Mouse (Mus musculus) hindbrain, embryonic 15.5 days (tissue): Measurements from ENCODE around the gene Pla2g12b. TPM values are rescaled to one million over a fixed set of nuclear protein-coding genes. Genes with fewer than 3 reads are reported as not detected.

ENCODE experiments used
- ATAC-seq: fragments of 200-750 bp; cut with Nextera tagmentation; 2 replicates; pipeline ENCODE4 v1.8.0; 2017; ENCODE audit warnings: low read depth, moderate number of reproducible peaks, moderate TSS enrichment; ENCODE audit not compliant: low FRiP score
- H3K27ac ChIP-seq: fragments of 300-500 bp; sonication (generic); replicated peaks from 2 replicates; pipeline ENCODE4 v1.5.1; 2015; ENCODE audit warnings: mild to moderate bottlenecking, inconsistent platforms
- H3K27me3 ChIP-seq: fragments of 300-500 bp; sonication (generic); 2 replicates; pipeline ENCODE4 v1.6.1; 2015; ENCODE audit warnings: control low read depth, inconsistent platforms
- H3K36me3 ChIP-seq: fragments of 300-500 bp; sonication (generic); 2 replicates; pipeline ENCODE4 v1.6.1; 2015; ENCODE audit warnings: control low read depth, inconsistent platforms
- H3K4me1 ChIP-seq: fragments of 300-500 bp; sonication (generic); replicated peaks from 2 replicates; pipeline ENCODE4 v1.6.1; 2015; ENCODE audit warnings: control low read depth, inconsistent platforms
- H3K4me2 ChIP-seq: fragments of 300-500 bp; sonication (generic); 2 replicates; pipeline ENCODE4 v1.6.1; 2015; ENCODE audit warnings: moderate library complexity, mild to moderate bottlenecking, inconsistent platforms
- H3K4me3 ChIP-seq: fragments of 300-500 bp; sonication (generic); 2 replicates; pipeline ENCODE4 v1.5.1; 2015; ENCODE audit warnings: mild to moderate bottlenecking, inconsistent platforms
- H3K9ac ChIP-seq: fragments of 300-500 bp; sonication (generic); 2 replicates; pipeline ENCODE4 v1.6.1; 2015; ENCODE audit warnings: inconsistent platforms
- H3K9me3 ChIP-seq: fragments of 300-500 bp; sonication (generic); 2 replicates; pipeline ENCODE4 v1.6.1; 2016; ENCODE audit warnings: control low read depth, inconsistent platforms
- WGBS: fragments of 180-500 bp; shearing (Covaris S2); methylation state at CpG from one replicate; pipeline ENCODE4 v1.1.7; 2015; 5-methylcytosine and 5-hydroxymethylcytosine counted together
- polyA plus RNA-seq: library from polyadenylated mRNA; unstranded; fragments of >200 nt; fragmentation: Nextera tagmentation; extraction: Ambion mirVana; gene quantifications from 2 replicates; pipeline ENCODE4 v1.2.1, GENCODE M21; 2015

Gene Pla2g12b
- polyA plus RNA-seq, 1 experiment from 2014 or later: not detected

- Histone ChIP-seq H3K4me3 (no peak overlapping the region), H3K4me1 (no peaks in the 10 kb centered on the region; the same call in 1 of the 2 replicates), H3K9me3 (no peaks in the 10 kb centered on the region), H3K9ac (no peak overlapping the region), H3K4me2 (no peak overlapping the region), H3K27me3 (no peaks in the 10 kb centered on the region), H3K27ac (no peak overlapping the region), H3K36me3 (no peaks in the 10 kb centered on the region)
- no peak for ATAC-seq
- 60% methylated on average over 3 of the region's 3 CpGs for WGBS
Measured at GRCm38 (mm10) chr10:59444106-59444505, 40.6 kb downstream of the Pla2g12b start.

- H3K36me3 ChIP-seq: no peaks in the 10 kb centered on the region
- WGBS: 32% methylated on average over 8 of the region's 8 CpGs
Measured at GRCm38 (mm10) chr10:59444635-59445034, 41.2 kb downstream of the Pla2g12b start.

GRCm38 (mm10) chr10:59446911-59447437, 43.5 kb downstream of the Pla2g12b start:
- Histone ChIP-seq H3K27ac (no peak overlapping the region), H3K36me3 (no peaks in the 10 kb centered on the region), H3K9me3 (no peaks in the 10 kb centered on the region), H3K4me1 (no peaks in the 10 kb centered on the region; the same call in 1 of the 2 replicates), H3K4me3 (no peak overlapping the region), H3K27me3 (no peaks in the 10 kb centered on the region), H3K4me2 (no peak overlapping the region), H3K9ac (no peak overlapping the region)
- WGBS: 87% methylated on average over 10 of the region's 10 CpGs
- ATAC-seq: no peak

More at GRCm38 (mm10) chr10:59444635-59445034, 41.2 kb downstream of the Pla2g12b start:
- Histone ChIP-seq H3K9ac (no peak overlapping the region), H3K9me3 (no peaks in the 10 kb centered on the region), H3K4me3 (no peak overlapping the region), H3K4me1 (no peaks in the 10 kb centered on the region; the same call in 1 of the 2 replicates), H3K27ac (no peak overlapping the region), H3K27me3 (no peaks in the 10 kb centered on the region), H3K4me2 (no peak overlapping the region)
- no peak for ATAC-seq

GRCm38 (mm10) chr10:59447546-59447945, 44.1 kb downstream of the Pla2g12b start:
- Histone ChIP-seq H3K27me3 (no peaks in the 10 kb centered on the region), H3K9ac (no peak overlapping the region), H3K4me3 (no peak overlapping the region), H3K4me2 (no peak overlapping the region), H3K4me1 (no peaks in the 10 kb centered on the region; the same call in 1 of the 2 replicates), H3K27ac (no peak overlapping the region), H3K9me3 (no peaks in the 10 kb centered on the region), H3K36me3 (no peaks in the 10 kb centered on the region)
- WGBS: 92% methylated on average over 9 of the region's 9 CpGs
- no peak for ATAC-seq

- H3K27ac ChIP-seq: no peak overlapping the region
- H3K4me3 ChIP-seq: no peak overlapping the region
- no peak overlapping the region for H3K4me2 ChIP-seq
- no peaks in the 10 kb centered on the region for H3K27me3 ChIP-seq
- 0 out of 2 replicates have a peak, but pooled peaks cover 3% of the 10 kb centered on the region for H3K36me3 ChIP-seq
- no peaks in the 10 kb centered on the region for H3K9me3 ChIP-seq
- H3K9ac ChIP-seq: no peak overlapping the region
- no peaks in the 10 kb centered on the region for H3K4me1 ChIP-seq
- 41% methylated on average over 5 of the region's 5 CpGs for WGBS
- peak; percentile 60; the same call in 1 of the 2 replicates for ATAC-seq
Measured at GRCm38 (mm10) chr10:59451839-59452238, 48.4 kb downstream of the Pla2g12b start.

- no peaks in the 10 kb centered on the region for H3K27me3 ChIP-seq
- ATAC-seq: no peak
- H3K36me3 ChIP-seq: 0 out of 2 replicates have a peak, but pooled peaks cover 3% of the 10 kb centered on the region
- no peak overlapping the region for H3K9ac ChIP-seq
- 97% methylated on average over 15 of the region's 15 CpGs for WGBS
- H3K4me1 ChIP-seq: no peaks in the 10 kb centered on the region
- no peak overlapping the region for H3K27ac ChIP-seq
- no peak overlapping the region for H3K4me3 ChIP-seq
- no peak overlapping the region for H3K4me2 ChIP-seq
- H3K9me3 ChIP-seq: no peaks in the 10 kb centered on the region
Measured at GRCm38 (mm10) chr10:59454631-59455030, 51.2 kb downstream of the Pla2g12b start.

- 82% methylated on average over 12 of the region's 12 CpGs for WGBS
- no peaks in the 10 kb centered on the region for H3K4me1 ChIP-seq
- no peaks in the 10 kb centered on the region for H3K9me3 ChIP-seq
- 0 out of 2 replicates have a peak, but pooled peaks cover 1% of the 10 kb centered on the region for H3K36me3 ChIP-seq
- H3K4me2 ChIP-seq: no peak overlapping the region
- H3K27me3 ChIP-seq: no peaks in the 10 kb centered on the region
- ATAC-seq: 0 out of 2 replicates have a peak, but pooled peaks have one; percentile 46
- H3K4me3 ChIP-seq: no peak overlapping the region
- H3K27ac ChIP-seq: no peak overlapping the region
- H3K9ac ChIP-seq: no peak overlapping the region
Measured at GRCm38 (mm10) chr10:59459767-59460166, 56.3 kb downstream of the Pla2g12b start.

- Histone ChIP-seq H3K4me3 (no peak overlapping the region), H3K4me2 (no peak overlapping the region), H3K4me1 (peaks cover 6% of the 10 kb centered on the region; the same call in 1 of the 2 replicates), H3K27me3 (no peaks in the 10 kb centered on the region), H3K27ac (no peak overlapping the region), H3K9me3 (no peaks in the 10 kb centered on the region), H3K36me3 (0 out of 2 replicates have a peak, but pooled peaks cover 5% of the 10 kb centered on the region), H3K9ac (no peak overlapping the region)
- no peak for ATAC-seq
- 86% methylated on average over 6 of the region's 6 CpGs for WGBS
Measured at GRCm38 (mm10) chr10:59462307-59462706, 58.8 kb downstream of the Pla2g12b start.

- 74% methylated on average over 3 of the region's 3 CpGs for WGBS
- Histone ChIP-seq H3K4me3 (no peak overlapping the region), H3K4me1 (peaks cover 6% of the 10 kb centered on the region; the same call in 1 of the 2 replicates), H3K36me3 (0 out of 2 replicates have a peak, but pooled peaks cover 5% of the 10 kb centered on the region), H3K9me3 (no peaks in the 10 kb centered on the region), H3K27me3 (no peaks in the 10 kb centered on the region), H3K9ac (no peak overlapping the region), H3K27ac (no peak overlapping the region), H3K4me2 (no peak overlapping the region)
- no peak for ATAC-seq
Measured at GRCm38 (mm10) chr10:59465546-59465945, 62.1 kb downstream of the Pla2g12b start.

- Histone ChIP-seq H3K4me2 (no peak overlapping the region), H3K9me3 (no peaks in the 10 kb centered on the region), H3K27ac (no peak overlapping the region), H3K36me3 (0 out of 2 replicates have a peak, but pooled peaks cover 5% of the 10 kb centered on the region), H3K27me3 (no peaks in the 10 kb centered on the region), H3K4me1 (peaks cover 6% of the 10 kb centered on the region; the same call in 1 of the 2 replicates), H3K4me3 (no peak overlapping the region), H3K9ac (no peak overlapping the region)
- ATAC-seq: no peak
- 87% methylated on average over 4 of the region's 4 CpGs for WGBS
Measured at GRCm38 (mm10) chr10:59466626-59467025, 63.2 kb downstream of the Pla2g12b start.

GRCm38 (mm10) chr10:59467297-59467696, 63.8 kb downstream of the Pla2g12b start:
- Histone ChIP-seq H3K4me2 (no peak overlapping the region), H3K9ac (no peak overlapping the region), H3K4me1 (peaks cover 9% of the 10 kb centered on the region), H3K4me3 (no peak overlapping the region), H3K9me3 (no peaks in the 10 kb centered on the region), H3K36me3 (0 out of 2 replicates have a peak, but pooled peaks cover 5% of the 10 kb centered on the region), H3K27ac (no peak overlapping the region), H3K27me3 (no peaks in the 10 kb centered on the region)
- no peak for ATAC-seq
- WGBS: 84% methylated on average over 12 of the region's 12 CpGs

- Histone ChIP-seq H3K9ac (no peak overlapping the region), H3K27me3 (no peaks in the 10 kb centered on the region), H3K4me3 (no peak overlapping the region), H3K4me1 (peaks cover 9% of the 10 kb centered on the region), H3K4me2 (no peak overlapping the region), H3K36me3 (0 out of 2 replicates have a peak, but pooled peaks cover 4% of the 10 kb centered on the region), H3K9me3 (no peaks in the 10 kb centered on the region), H3K27ac (no peak overlapping the region)
- WGBS: 79% methylated on average over 5 of the region's 5 CpGs
- no peak for ATAC-seq
Measured at GRCm38 (mm10) chr10:59470451-59470850, 67.0 kb downstream of the Pla2g12b start.
